Mouse (Mus musculus) forebrain, embryonic 11.5 days (tissue): ENCODE measurements at regions not wholly inside any gene's neighbourhood (a gene's known extent, or its start where the extent isn't known, plus 50 kb on each side); places are given as distances from the start of the nearest gene placed in this dataset.

Experiments
- ATAC-seq: fragments of 200-750 bp; cut with Nextera tagmentation; replicated peaks from 2 replicates; pipeline ENCODE4 v1.8.0; 2017; ENCODE audit warnings: moderate TSS enrichment; ENCODE audit not compliant: low FRiP score
- DNase-seq: peaks from one replicate; pipeline ENCODE4 v3.0.0-alpha.2; 2017; ENCODE audit warnings: low spot score
- H3K27ac ChIP-seq: fragments of 300-500 bp; sonication (generic); 2 replicates; pipeline ENCODE4 v1.5.1; 2014; ENCODE audit warnings: low read depth, low read length
- H3K27me3 ChIP-seq: fragments of 300-500 bp; sonication (generic); 2 replicates; pipeline ENCODE4 v1.6.1; 2014; ENCODE audit warnings: mild to moderate bottlenecking, low read length, mixed read lengths; ENCODE audit not compliant: control insufficient read depth, insufficient read depth
- H3K36me3 ChIP-seq: fragments of 300-500 bp; sonication (generic); 2 replicates; pipeline ENCODE4 v1.6.1; 2014; ENCODE audit warnings: mild to moderate bottlenecking, low read length, moderate library complexity, mixed read lengths; ENCODE audit not compliant: control insufficient read depth, insufficient read depth
- H3K4me1 ChIP-seq: fragments of 300-500 bp; sonication (generic); replicated peaks from 2 replicates; pipeline ENCODE4 v1.6.1; 2014; ENCODE audit warnings: low read length, mixed read lengths; ENCODE audit not compliant: control insufficient read depth, insufficient read depth
- H3K4me2 ChIP-seq: fragments of 300-500 bp; sonication (generic); 2 replicates; pipeline ENCODE4 v1.6.1; 2014; ENCODE audit warnings: low read depth, mild to moderate bottlenecking, low read length, moderate library complexity, mixed read lengths; ENCODE audit not compliant: severe bottlenecking
- H3K4me3 ChIP-seq: fragments of 300-500 bp; sonication (generic); 2 replicates; pipeline ENCODE4 v1.5.1; 2014; ENCODE audit warnings: low read depth, low read length
- H3K9ac ChIP-seq: fragments of 300-500 bp; sonication (generic); 2 replicates; pipeline ENCODE4 v1.6.1; 2014; ENCODE audit warnings: low read length
- H3K9me3 ChIP-seq: fragments of 300-500 bp; sonication (generic); 2 replicates; pipeline ENCODE4 v1.6.1; 2016; ENCODE audit warnings: low read length, mixed read lengths; ENCODE audit not compliant: control insufficient read depth
- WGBS: fragments of 180-500 bp; shearing (Covaris S2); extraction: QIAGEN DNeasy Blood & Tissue Kit; methylation state at CpG from one replicate; pipeline ENCODE4 v1.1.7; 2014; 5-methylcytosine and 5-hydroxymethylcytosine counted together

DNA sequence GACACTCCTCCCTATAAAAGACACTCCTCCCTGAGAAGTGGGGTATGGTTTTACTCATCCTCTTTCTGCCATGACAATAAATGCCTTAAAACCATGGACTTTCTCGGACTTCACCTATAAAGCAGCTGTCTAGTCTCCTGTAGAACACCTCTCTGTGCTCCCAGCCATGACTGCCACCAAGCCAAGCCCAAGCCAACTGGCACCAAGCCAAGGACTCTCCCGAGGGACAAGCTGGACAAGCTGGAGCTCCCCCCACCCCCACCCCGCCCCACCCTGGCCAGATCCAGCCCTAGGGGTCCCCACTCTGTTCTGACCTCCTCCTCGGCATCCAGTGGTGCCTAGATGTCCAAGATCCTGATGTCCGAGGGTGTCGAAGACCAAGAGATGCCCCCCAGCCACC lies 76.6 kb upstream of the Plcl2 start:
- no peak for DNase-seq
- Histone ChIP-seq H3K9ac (no peak overlapping the region), H3K27me3 (no peaks in the 10 kb centered on the region), H3K36me3 (no peaks in the 10 kb centered on the region), H3K27ac (no peak overlapping the region), H3K4me2 (no peak overlapping the region), H3K9me3 (no peaks in the 10 kb centered on the region), H3K4me1 (0 out of 2 replicates have a peak, but pooled peaks cover 4% of the 10 kb centered on the region), H3K4me3 (no peak overlapping the region)
- no peak for ATAC-seq
- 87% methylated on average over 6 of the region's 6 CpGs for WGBS

DNA sequence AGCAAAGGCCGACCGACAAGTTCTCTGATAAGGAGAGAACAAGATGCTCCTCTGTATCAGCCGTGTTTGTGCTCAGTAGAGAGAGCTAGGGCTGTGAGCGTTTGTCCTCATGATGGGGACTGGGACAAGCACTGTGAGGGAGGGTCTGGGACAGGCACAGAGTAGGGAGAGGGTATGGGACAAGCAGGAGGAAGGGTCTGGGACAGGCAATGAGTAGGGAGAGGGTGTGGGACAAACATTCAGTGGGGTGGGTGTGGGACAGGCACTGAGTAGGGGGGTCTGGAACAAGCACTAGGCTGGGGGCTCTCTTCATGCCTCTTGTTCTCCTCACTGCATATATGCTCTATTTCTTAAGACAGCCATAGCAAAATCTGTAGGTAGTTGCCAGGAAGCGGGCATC lies 70.2 kb upstream of the Plcl2 start:
- no peaks in the 10 kb centered on the region for H3K4me1 ChIP-seq
- DNase-seq, result no peak
- no peak overlapping the region for H3K4me3 ChIP-seq
- no peak for ATAC-seq
- WGBS, result 91% methylated on average over 5 of the region's 5 CpGs
- no peak overlapping the region for H3K4me2 ChIP-seq
- no peak overlapping the region for H3K27ac ChIP-seq
- no peak overlapping the region for H3K9ac ChIP-seq
- no peaks in the 10 kb centered on the region for H3K27me3 ChIP-seq
- H3K9me3 ChIP-seq, result no peaks in the 10 kb centered on the region
- H3K36me3 ChIP-seq, result no peaks in the 10 kb centered on the region

GRCm38 (mm10) chr17:50439365-50439764 lies 69.8 kb upstream of the Plcl2 start:
- ATAC-seq (no peak), DNase-seq (no peak)
- WGBS, result 90% methylated on average over 3 of the region's 3 CpGs
- no peaks in the 10 kb centered on the region for H3K4me1 ChIP-seq
- H3K27ac ChIP-seq, result no peak overlapping the region
- no peaks in the 10 kb centered on the region for H3K9me3 ChIP-seq
- no peaks in the 10 kb centered on the region for H3K27me3 ChIP-seq
- H3K4me3 ChIP-seq, result no peak overlapping the region
- H3K36me3 ChIP-seq, result no peaks in the 10 kb centered on the region
- no peak overlapping the region for H3K4me2 ChIP-seq
- no peak overlapping the region for H3K9ac ChIP-seq

GRCm38 (mm10) chr17:50442062-50442461 lies 67.1 kb upstream of the Plcl2 start:
- H3K4me3 ChIP-seq, result no peak overlapping the region
- no peak overlapping the region for H3K4me2 ChIP-seq
- no peak for DNase-seq
- no peak overlapping the region for H3K9ac ChIP-seq
- 93% methylated on average over 5 of the region's 5 CpGs for WGBS
- no peaks in the 10 kb centered on the region for H3K36me3 ChIP-seq
- H3K4me1 ChIP-seq, result no peaks in the 10 kb centered on the region
- no peaks in the 10 kb centered on the region for H3K9me3 ChIP-seq
- H3K27me3 ChIP-seq, result no peaks in the 10 kb centered on the region
- no peak for ATAC-seq
- H3K27ac ChIP-seq, result no peak overlapping the region

- H3K4me3 ChIP-seq, result no peak overlapping the region
- no peak overlapping the region for H3K27ac ChIP-seq
- H3K36me3 ChIP-seq, result no peaks in the 10 kb centered on the region
- ATAC-seq (no peak), DNase-seq (no peak)
- H3K9me3 ChIP-seq, result no peaks in the 10 kb centered on the region
- no peak overlapping the region for H3K9ac ChIP-seq
- H3K4me2 ChIP-seq, result no peak overlapping the region
- WGBS, result 98% methylated on average over 6 of the region's 6 CpGs
- H3K4me1 ChIP-seq, result no peaks in the 10 kb centered on the region
- H3K27me3 ChIP-seq, result no peaks in the 10 kb centered on the region
Observed at GRCm38 (mm10) chr17:50442905-50443304, 66.3 kb upstream of the Plcl2 start.

GRCm38 (mm10) chr17:50443376-50444022 lies 65.7 kb upstream of the Plcl2 start:
- H3K27ac ChIP-seq, result no peak overlapping the region
- H3K9ac ChIP-seq, result no peak overlapping the region
- no peaks in the 10 kb centered on the region for H3K9me3 ChIP-seq
- H3K4me1 ChIP-seq, result no peaks in the 10 kb centered on the region
- WGBS, result 85% methylated on average over 6 of the region's 6 CpGs
- H3K27me3 ChIP-seq, result no peaks in the 10 kb centered on the region
- H3K4me3 ChIP-seq, result no peak overlapping the region
- H3K36me3 ChIP-seq, result no peaks in the 10 kb centered on the region
- DNase-seq (no peak), ATAC-seq (no peak)
- H3K4me2 ChIP-seq, result no peak overlapping the region

DNA sequence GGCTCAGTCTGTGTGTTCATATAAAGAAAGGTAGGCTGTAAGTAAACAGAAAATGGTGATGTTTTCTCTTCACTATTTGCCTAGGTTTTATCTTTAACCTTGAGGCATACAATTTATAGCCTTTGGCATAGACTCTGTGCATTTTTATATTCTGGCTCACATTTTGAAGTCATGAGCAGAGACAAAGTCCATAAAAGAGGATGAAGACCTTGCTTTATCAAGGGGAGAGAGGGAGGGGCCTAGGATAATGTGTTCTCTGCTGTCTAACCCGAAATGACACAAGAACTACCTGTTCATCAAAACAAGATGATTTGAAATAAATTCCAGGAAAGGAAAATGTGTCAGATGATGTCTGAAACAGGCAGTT lies 65.2 kb upstream of the Plcl2 start:
- WGBS, result 66% methylated on average over 1 of the region's 1 CpGs
- ATAC-seq, result no peak

DNA sequence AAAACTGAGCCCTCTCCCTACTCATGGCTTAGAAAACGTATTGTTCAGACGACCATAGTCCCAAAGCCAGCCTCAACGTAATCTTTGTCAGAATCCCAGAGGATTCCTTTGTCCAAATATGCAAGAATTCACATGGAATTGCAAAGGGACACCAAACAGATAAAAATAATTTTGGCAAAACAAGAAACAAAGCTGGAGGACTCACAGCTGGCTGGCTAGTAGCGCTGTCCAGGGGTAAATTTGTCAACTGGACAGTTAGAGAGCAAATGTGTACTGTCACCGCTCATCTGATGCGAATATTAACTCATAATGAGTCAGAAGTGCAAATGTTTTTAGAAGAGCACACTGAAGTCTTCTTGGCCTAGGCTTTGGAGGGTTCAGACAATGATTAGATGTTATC lies 60.5 kb upstream of the Plcl2 start:
- Histone ChIP-seq H3K4me3 (no peak overlapping the region), H3K4me2 (no peak overlapping the region), H3K27me3 (no peaks in the 10 kb centered on the region), H3K27ac (no peak overlapping the region), H3K9me3 (no peaks in the 10 kb centered on the region), H3K4me1 (no peaks in the 10 kb centered on the region), H3K9ac (no peak overlapping the region), H3K36me3 (no peaks in the 10 kb centered on the region)
- DNase-seq, result no peak
- 87% methylated on average over 6 of the region's 6 CpGs for WGBS
- ATAC-seq, result no peak

More for the DNA sequence above, 65.2 kb upstream of the Plcl2 start:
- no peak overlapping the region for H3K27ac ChIP-seq
- no peak overlapping the region for H3K9ac ChIP-seq
- no peaks in the 10 kb centered on the region for H3K36me3 ChIP-seq
- H3K4me1 ChIP-seq, result no peaks in the 10 kb centered on the region
- H3K4me3 ChIP-seq, result no peak overlapping the region
- no peak for DNase-seq
- no peaks in the 10 kb centered on the region for H3K9me3 ChIP-seq
- no peak overlapping the region for H3K4me2 ChIP-seq
- no peaks in the 10 kb centered on the region for H3K27me3 ChIP-seq

DNA sequence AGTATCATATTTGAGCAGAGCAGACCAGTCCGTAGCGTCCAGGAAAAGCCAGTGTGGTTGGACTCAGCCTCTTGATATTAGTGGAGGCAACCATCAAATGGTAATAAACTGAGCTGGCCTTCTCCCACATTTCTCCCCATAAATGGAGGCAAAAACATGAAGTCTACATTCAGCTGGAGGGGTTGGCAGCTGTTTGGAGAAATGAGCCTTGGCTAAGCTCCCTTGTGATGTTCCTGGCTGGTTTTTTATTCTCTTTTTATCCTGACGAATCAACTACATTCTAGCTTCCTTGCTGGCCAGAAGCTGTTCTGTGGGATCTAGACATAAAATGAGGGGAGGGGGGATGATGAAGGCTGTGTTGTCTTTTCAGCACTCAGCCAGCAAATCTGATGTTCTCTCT lies 57.6 kb upstream of the Plcl2 start:
- Histone ChIP-seq H3K9ac (no peak overlapping the region), H3K27ac (no peak overlapping the region), H3K36me3 (no peaks in the 10 kb centered on the region), H3K4me1 (no peaks in the 10 kb centered on the region), H3K4me3 (no peak overlapping the region), H3K9me3 (no peaks in the 10 kb centered on the region), H3K27me3 (no peaks in the 10 kb centered on the region), H3K4me2 (no peak overlapping the region)
- DNase-seq, result no peak
- WGBS, result 90% methylated on average over 3 of the region's 3 CpGs
- no peak for ATAC-seq
